ENCODE assay signal across 8 mouse cellular contexts in the genomic region with DNA sequence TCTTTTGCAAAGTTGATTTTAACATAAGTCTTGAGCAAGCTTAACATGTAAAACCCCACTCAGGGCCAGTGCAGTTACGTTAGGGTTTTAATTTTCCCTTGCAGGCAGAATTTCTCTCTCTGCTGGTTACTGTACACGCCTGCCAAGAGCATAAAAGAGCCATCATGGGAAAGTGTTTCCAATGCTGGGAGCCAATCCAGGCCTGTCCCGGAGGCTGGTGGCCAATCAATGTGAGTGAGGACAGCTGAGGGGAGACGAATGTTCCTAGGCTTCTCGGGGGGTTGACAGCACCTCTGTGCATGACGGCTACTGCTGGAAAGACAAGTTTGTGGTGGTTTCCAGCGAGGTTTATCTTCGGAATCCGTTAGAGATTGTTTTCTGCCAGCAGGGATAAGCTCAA.
A peak's percentile ranks its signal among the peaks of the same experiment; 100 is the strongest.
DNase-seq lines count a peak whose midpoint lies in the region; ATAC-seq and TF ChIP-seq lines count a peak whose summit lies in the region.

No protein-coding gene starts in this region.

- ATAC-seq in intestine, embryonic 15.5 days: peak; percentile 43; the same call in 1 of the 2 replicates
- no peak for ATAC-seq in intestine, embryonic 16.5 days
- peak; percentile 82 for ATAC-seq in heart, postnatal 0 days (ENCODE audit: insufficient read depth, low read depth)

- no peak for TF ChIP-seq CTCF in heart, postnatal 0 days (IDR thresholded peaks at IDR 0.05; ENCODE audit: low read depth)

- H3K36me3 ChIP-seq in intestine, embryonic 15.5 days: no peaks in the 10 kb centered on the region
- H3K36me3 ChIP-seq in intestine, embryonic 16.5 days (ENCODE audit: control insufficient read depth, insufficient read depth, low read length): no peaks in the 10 kb centered on the region
- H3K36me3 ChIP-seq in heart, postnatal 0 days (replicated peaks; ENCODE audit: control insufficient read depth, insufficient read depth, low read length): no peaks in the 10 kb centered on the region

- H3K4me2 ChIP-seq in intestine, embryonic 15.5 days (replicated peaks): no peak overlapping the region
- no peak overlapping the region for H3K4me2 ChIP-seq in intestine, embryonic 16.5 days (ENCODE audit: low read depth, low read length)
- peak overlapping the region; percentile 33; the same call in 1 of the 2 replicates for H3K4me2 ChIP-seq in heart, postnatal 0 days (ENCODE audit: low read depth, low read length)

- H3K27me3 ChIP-seq in intestine, embryonic 15.5 days (replicated peaks): no peaks in the 10 kb centered on the region
- no peaks in the 10 kb centered on the region for H3K27me3 ChIP-seq in intestine, embryonic 16.5 days (replicated peaks; ENCODE audit: control insufficient read depth, insufficient read depth, low read length)
- H3K27me3 ChIP-seq in heart, postnatal 0 days (ENCODE audit: control insufficient read depth, insufficient read depth, low read length): no peaks in the 10 kb centered on the region

- intact Hi-C loops in left cerebral cortex, postnatal 25 days (cut with DNase I): no loop called here

- WGBS in intestine, embryonic 15.5 days: 50% methylated on average over 9 of the region's 9 CpGs
- 53% methylated on average over 9 of the region's 9 CpGs for WGBS in intestine, embryonic 16.5 days
- 22% methylated on average over 9 of the region's 9 CpGs for WGBS in heart, postnatal 0 days

- no peak overlapping the region for H3K4me3 ChIP-seq in intestine, embryonic 15.5 days (replicated peaks)
- H3K4me3 ChIP-seq in intestine, embryonic 16.5 days (ENCODE audit: low read length): no peak overlapping the region
- no peak overlapping the region for H3K4me3 ChIP-seq in heart, postnatal 0 days (ENCODE audit: low read depth, low read length)

- TF ChIP-seq EP300 in heart, postnatal 0 days (IDR thresholded peaks at IDR 0.05; ENCODE audit: low read depth): no peak

- no peaks in the 10 kb centered on the region for H3K9me3 ChIP-seq in intestine, embryonic 15.5 days
- H3K9me3 ChIP-seq in intestine, embryonic 16.5 days (ENCODE audit: control insufficient read depth, low read length): no peaks in the 10 kb centered on the region
- no peaks in the 10 kb centered on the region for H3K9me3 ChIP-seq in heart, postnatal 0 days (replicated peaks; ENCODE audit: control insufficient read depth, low read length)

- H3K4me1 ChIP-seq in intestine, embryonic 15.5 days (replicated peaks): peaks cover 9% of the 10 kb centered on the region
- peaks cover 11% of the 10 kb centered on the region for H3K4me1 ChIP-seq in intestine, embryonic 16.5 days (ENCODE audit: control insufficient read depth, insufficient read depth, low read length)
- peaks cover 17% of the 10 kb centered on the region for H3K4me1 ChIP-seq in heart, postnatal 0 days (ENCODE audit: control insufficient read depth, insufficient read depth)

- peak; percentile 24 for DNase-seq in MN1 (ENCODE audit: low spot score)
- peak; percentile 52 to 67 for DNase-seq in cerebellum, postnatal 25 days
- peak; percentile 57 for DNase-seq in heart, postnatal 0 days (ENCODE audit: low spot score)
- no peak for DNase-seq in Muller cell, postnatal 12 days (ENCODE audit: inconsistent ontology term)
- DNase-seq in frontal cortex, adult 2 months (ENCODE audit: extremely low spot score in 1 of 2, low spot score in 1 of 2): no peak
- no peak for DNase-seq in left cerebral cortex, postnatal 25 days (ENCODE audit: low spot score in 2 of 2)

- H3K27ac ChIP-seq in intestine, embryonic 15.5 days: no peak overlapping the region
- no peak overlapping the region for H3K27ac ChIP-seq in intestine, embryonic 16.5 days (ENCODE audit: low read length)
- no peak overlapping the region for H3K27ac ChIP-seq in heart, postnatal 0 days (ENCODE audit: low read depth)

- H3K9ac ChIP-seq in intestine, embryonic 15.5 days: no peak overlapping the region
- H3K9ac ChIP-seq in intestine, embryonic 16.5 days (ENCODE audit: low read depth, low read length): no peak overlapping the region
- no peak overlapping the region for H3K9ac ChIP-seq in heart, postnatal 0 days (replicated peaks; ENCODE audit: low read depth, low read length)

Comparison
In these comparisons a context has a peak if more than half of its experiments do, and no peak if none do; other contexts are left out.
1. DNase-seq: peak in MN1 (single experiment), cerebellum, postnatal 25 days (2 of 2) and heart, postnatal 0 days (single experiment); none in Muller cell, postnatal 12 days (single experiment), frontal cortex, adult 2 months (0 of 2) and left cerebral cortex, postnatal 25 days (0 of 2).